20 mouse cellular contexts compared by ENCODE assay signal in genomic region chr8:107007795-107008194, GRCm38 (mm10). TPM values are rescaled to one million over a fixed set of nuclear protein-coding genes. Genes with fewer than 3 reads are reported as not detected.
"Had no signal": no experiment of that assay in that cellular context is flagged by ENCODE, and none has a peak within 500 bp of the region (broad histone marks: within the 10 kb centered on the region; RNA-seq: fewer than 3 reads in every experiment).

No protein-coding gene starts in this region.

- H3K9ac ChIP-seq: limb, embryonic 15.5 days; liver, embryonic 12.5 days; lung, embryonic 14.5 days; midbrain, embryonic 15.5 days; neural tube, embryonic 12.5 days had no signal

- H3K4me1 ChIP-seq: limb, embryonic 15.5 days; liver, embryonic 12.5 days; midbrain, embryonic 15.5 days; neural tube, embryonic 12.5 days had no signal

- H3K4me2 ChIP-seq: limb, embryonic 15.5 days; liver, embryonic 12.5 days; lung, embryonic 14.5 days; midbrain, embryonic 11.5 days; midbrain, embryonic 15.5 days; neural tube, embryonic 12.5 days had no signal

- H3K4me3 ChIP-seq: limb, embryonic 15.5 days; liver, embryonic 12.5 days; midbrain, embryonic 15.5 days; neural tube, embryonic 12.5 days had no signal

- ATAC-seq: intestine, postnatal 0 days; liver, embryonic 12.5 days; midbrain, embryonic 15.5 days had no signal

- H3K27ac ChIP-seq: limb, embryonic 15.5 days; liver, embryonic 12.5 days; midbrain, embryonic 15.5 days; neural tube, embryonic 12.5 days; stomach, postnatal 0 days had no signal

- H3K27me3 ChIP-seq: limb, embryonic 15.5 days; liver, embryonic 12.5 days; midbrain, embryonic 15.5 days; neural tube, embryonic 12.5 days had no signal

- DNase-seq: kidney, adult 8-10 months; kidney, postnatal 25 days; layer of hippocampus, adult 9-11 months; lung, embryonic 14.5 days; lung, postnatal 10 days; lung, postnatal 4 days; retina, postnatal 1 day; thymus, postnatal 4 days had no signal

- H3K9me3 ChIP-seq: limb, embryonic 15.5 days; liver, embryonic 12.5 days; midbrain, embryonic 15.5 days; neural tube, embryonic 12.5 days had no signal

RNA-seq across cellular contexts. Expression of gene Tmed6, which starts 57.6 kb away (rescaled TPM):
- total RNA-seq: left cerebral cortex, adult 8-10 months; megakaryocyte, adult 5-6 weeks; monocyte, adult 5-6 weeks; neutrophil, adult 5-6 weeks had no signal
- polyA plus RNA-seq: limb, embryonic 11.5 days; limb, embryonic 15.5 days; midbrain, embryonic 11.5 days; midbrain, embryonic 15.5 days; neural tube, embryonic 12.5 days had no signal
